Comparison of ENCODE assay signal across 7 mouse cellular contexts in genomic region chr7:100932481-100933007, GRCm38 (mm10). TPM values are rescaled to one million over a fixed set of nuclear protein-coding genes. Genes with fewer than 3 reads are reported as not detected.
DNase-seq lines count a peak whose midpoint lies in the region; ATAC-seq and TF ChIP-seq lines count a peak whose summit lies in the region.

No protein-coding gene starts in this region.

- no peaks in the 10 kb centered on the region for H3K79me2 ChIP-seq in heart, adult 2 months (replicated peaks; ENCODE audit: control insufficient read depth, insufficient read depth, low read length)
- H3K79me2 ChIP-seq in liver, adult 2 months (ENCODE audit: control insufficient read depth, insufficient read depth, low read length) = no peaks in the 10 kb centered on the region

- TF ChIP-seq CTCF in heart, adult 2 months (IDR thresholded peaks at IDR 0.05) = peak; percentile 87
- peak; percentile 77 for TF ChIP-seq CTCF in kidney, adult 2 months (conservative IDR thresholded peaks at IDR 0.05; ENCODE audit: insufficient read depth, insufficient read length, low read depth, low read length)
- peak; percentile 78 for TF ChIP-seq CTCF in liver, adult 2 months (IDR thresholded peaks at IDR 0.05; ENCODE audit: low read depth, low read length)

- H3K27me3 ChIP-seq in embryonic facial prominence, embryonic 10.5 days (replicated peaks; ENCODE audit: low read depth, poor library complexity, severe bottlenecking) = peaks cover 5% of the 10 kb centered on the region; the same call in 1 of the 2 replicates
- H3K27me3 ChIP-seq in heart, adult 2 months (ENCODE audit: control insufficient read depth, insufficient read depth, low read length) = no peaks in the 10 kb centered on the region
- H3K27me3 ChIP-seq in kidney, adult 2 months (replicated peaks; ENCODE audit: control insufficient read depth, insufficient read depth, low read length) = no peaks in the 10 kb centered on the region
- peaks cover 21% of the 10 kb centered on the region for H3K27me3 ChIP-seq in liver, adult 2 months (ENCODE audit: control insufficient read depth, insufficient read depth, low read length)

- no peak for TF ChIP-seq POLR2A in heart, adult 2 months (IDR thresholded peaks at IDR 0.05; ENCODE audit: insufficient read depth, low read depth, low read length)
- TF ChIP-seq POLR2A in kidney, adult 2 months (IDR thresholded peaks at IDR 0.05; ENCODE audit: low read depth, low read length) = peak; percentile 59
- no peak for TF ChIP-seq POLR2A in liver, adult 2 months (IDR thresholded peaks at IDR 0.05; ENCODE audit: extremely low read depth, insufficient read depth, low read length)

- under 1% methylated on average over 27 of the region's 27 CpGs for WGBS in embryonic facial prominence, embryonic 10.5 days
- WGBS in heart, adult 2 months = 1% methylated on average over 27 of the region's 27 CpGs
- WGBS in kidney, adult 2 months = under 1% methylated on average over 27 of the region's 27 CpGs
- 3% methylated on average over 27 of the region's 27 CpGs for WGBS in liver, adult 2 months

- H3K36me3 ChIP-seq in embryonic facial prominence, embryonic 10.5 days (replicated peaks) = peaks cover 21% of the 10 kb centered on the region
- no peaks in the 10 kb centered on the region for H3K36me3 ChIP-seq in heart, adult 2 months (ENCODE audit: control insufficient read depth, insufficient read depth, low read length)
- no peaks in the 10 kb centered on the region for H3K36me3 ChIP-seq in kidney, adult 2 months (ENCODE audit: control insufficient read depth, insufficient read depth, low read length)
- no peaks in the 10 kb centered on the region for H3K36me3 ChIP-seq in liver, adult 2 months (ENCODE audit: control insufficient read depth, insufficient read depth, low read length)

- peak; percentile 89 for DNase-seq in adrenal gland, postnatal 10 days
- DNase-seq in embryonic facial prominence, embryonic 10.5 days (ENCODE audit: low spot score) = peak; percentile 96
- DNase-seq in heart, adult 2 months = peak; percentile 87 to 90
- DNase-seq in kidney, adult 2 months = peak; percentile 94
- DNase-seq in liver, adult 2 months (ENCODE audit: extremely low read depth, low read depth, low spot score) = peak; percentile 30
- DNase-seq in spleen, postnatal 36 days (ENCODE audit: low spot score in 2 of 2) = peak; percentile 69 to 70

- H3K9me3 ChIP-seq in embryonic facial prominence, embryonic 10.5 days = no peaks in the 10 kb centered on the region

- TF ChIP-seq EP300 in heart, adult 2 months (IDR thresholded peaks at IDR 0.05; ENCODE audit: insufficient read depth, low read depth, low read length) = no peak; the same call in 1 of the 2 replicates

- peak overlapping the region; percentile 91 for H3K4me3 ChIP-seq in embryonic facial prominence, embryonic 10.5 days
- H3K4me3 ChIP-seq in heart, adult 2 months = peak overlapping the region; percentile 70
- H3K4me3 ChIP-seq in kidney, adult 2 months (ENCODE audit: insufficient read depth, low read depth, low read length) = peak overlapping the region; percentile 47
- peak overlapping the region; percentile 60; the same call in 1 of the 2 replicates for H3K4me3 ChIP-seq in liver, adult 2 months (ENCODE audit: insufficient read depth, low read depth, low read length)

- peak overlapping the region; percentile 99 for H3K27ac ChIP-seq in embryonic facial prominence, embryonic 10.5 days (replicated peaks)
- peak overlapping the region; percentile 79 for H3K27ac ChIP-seq in heart, adult 2 months
- peak overlapping the region; percentile 78 for H3K27ac ChIP-seq in kidney, adult 2 months (ENCODE audit: insufficient read depth, low read depth, low read length)
- no peak overlapping the region for H3K27ac ChIP-seq in liver, adult 2 months (replicated peaks; ENCODE audit: insufficient read depth, low read depth, low read length)

- intact Hi-C loops in heart, adult 2 months (cut with DNase I) = loop anchor here (1.0 kb wide), 1 partner anchor 25 kb away; no protein-coding TSS in a partner anchor

- peak; percentile 54 for ATAC-seq in monocyte, adult 5-6 weeks (replicated peaks; ENCODE audit: insufficient number of reproducible peaks, low FRiP score, low TSS enrichment, poor library complexity, severe bottlenecking)

- H3K9ac ChIP-seq in heart, adult 2 months (ENCODE audit: low read depth, low read length) = no peak overlapping the region
- no peak overlapping the region for H3K9ac ChIP-seq in liver, adult 2 months (ENCODE audit: low read depth, low read length)

- H3K4me1 ChIP-seq in embryonic facial prominence, embryonic 10.5 days = peaks cover 51% of the 10 kb centered on the region
- H3K4me1 ChIP-seq in heart, adult 2 months (ENCODE audit: control insufficient read depth, insufficient read depth, low read length) = no peaks in the 10 kb centered on the region; the same call in none of the 2 replicates
- peaks cover 1% of the 10 kb centered on the region; the same call in 1 of the 2 replicates for H3K4me1 ChIP-seq in kidney, adult 2 months (ENCODE audit: control insufficient read depth, insufficient read depth, low read length)
- H3K4me1 ChIP-seq in liver, adult 2 months (ENCODE audit: control insufficient read depth, insufficient read depth, low read length) = no peaks in the 10 kb centered on the region

RNA-seq across cellular contexts. Expression of gene Arhgef17, which starts 0.6 kb away (rescaled TPM):
- total RNA-seq in adrenal gland, postnatal 10 days (2021) = 10 to 100 TPM; 35.2 to 43.2 TPM
- 9.3 and 9.8 TPM in 2 replicates for polyA plus RNA-seq in embryonic facial prominence, embryonic 10.5 days (2016; fragmentation: Nextera tagmentation; extraction: Ambion mirVana)
- 10 to 100 TPM; 26.2 to 28.4 TPM for total RNA-seq in heart, adult 2 months (2021)
- 23.4 and 28.9 TPM in 2 replicates for polyA plus RNA-seq in heart, adult 2 months (2012; rRNA removed)
- polyA plus RNA-seq in kidney, adult 2 months (2012; rRNA removed) = 25.4 and 29.3 TPM in 2 replicates
- total RNA-seq in liver, adult 2 months (2014; rRNA removed) = 1.2 and 2.1 TPM in 2 replicates
- 1.4 and 1.8 TPM in 2 replicates for polyA plus RNA-seq in liver, adult 2 months (2012; rRNA removed)
- total RNA-seq in monocyte, adult 5-6 weeks (2017) = 0.10 to 0.29 TPM in 2 of 3 replicates, not detected in the other

RNA-seq across cellular contexts. Expression of gene P2ry6, which starts 41.9 kb away (rescaled TPM):
- total RNA-seq in adrenal gland, postnatal 10 days (2021) = 1 to 10 TPM; 3.8 to 4.2 TPM
- 1.8 and 3.0 TPM in 2 replicates for polyA plus RNA-seq in embryonic facial prominence, embryonic 10.5 days (2016; fragmentation: Nextera tagmentation; extraction: Ambion mirVana)
- 1 to 10 TPM; 3.6 to 4.2 TPM for total RNA-seq in heart, adult 2 months (2021)
- 9.6 and 11.1 TPM in 2 replicates for polyA plus RNA-seq in heart, adult 2 months (2012; rRNA removed)
- polyA plus RNA-seq in kidney, adult 2 months (2012; rRNA removed) = 7.6 and 9.6 TPM in 2 replicates
- 0.92 and 1.5 TPM in 2 replicates for total RNA-seq in liver, adult 2 months (2014; rRNA removed)
- 1.6 and 4.3 TPM in 2 replicates for polyA plus RNA-seq in liver, adult 2 months (2012; rRNA removed)
- 15.7 to 27.7 TPM (median 22.9 TPM) in 3 replicates for total RNA-seq in monocyte, adult 5-6 weeks (2017)

Comparison
In these comparisons a context has a peak if more than half of its experiments do, and no peak if none do; other contexts are left out.
1. DNase-seq: peak in every context shown above with its lines; median percentile 96 in embryonic facial prominence, embryonic 10.5 days; 94 in kidney, adult 2 months; 89 in adrenal gland, postnatal 10 days; 88 in heart, adult 2 months; 70 in spleen, postnatal 36 days; 30 in liver, adult 2 months.